Mouse (Mus musculus) CH12.LX (cell line): Measurements from ENCODE around the gene Gramd1a. TPM values are rescaled to one million over a fixed set of nuclear protein-coding genes. Genes with fewer than 3 reads are reported as not detected.

Experiments
- DNase-seq: peaks from one replicate; pipeline ENCODE4 v3.0.0-alpha.2; 2013; ENCODE audit errors: extremely low read depth
- H3K27ac ChIP-seq: 2 replicates; pipeline ENCODE4 v1.5.1; 2012; ENCODE audit warnings: low read depth, mild to moderate bottlenecking, control low read depth, moderate library complexity; ENCODE audit not compliant: insufficient read depth
- H3K27me3 ChIP-seq: replicated peaks from 2 replicates; pipeline ENCODE3; 2012; ENCODE audit warnings: inconsistent platforms
- H3K36me3 ChIP-seq, 2 experiments: replicated peaks in 1 of 2; 2 replicates each; pipeline versions ENCODE3 to v1.6.1; 2012; ENCODE audit warnings: inconsistent platforms in 1 of 2, low read length in 1 of 2, mild to moderate bottlenecking in 1 of 2, mixed read lengths in 1 of 2, moderate library complexity in 1 of 2; ENCODE audit not compliant: control insufficient read depth in 1 of 2, insufficient read depth in 1 of 2
- H3K4me1 ChIP-seq, 2 experiments: 2 replicates each; pipeline ENCODE4 v1.6.1; 2012; ENCODE audit warnings: inconsistent platforms in 1 of 2, moderate library complexity in 1 of 2; ENCODE audit not compliant: insufficient read depth in 2 of 2, control insufficient read depth in 1 of 2
- H3K4me2 ChIP-seq: 2 replicates; pipeline ENCODE4 v1.6.1; 2012; ENCODE audit warnings: low read depth, mild to moderate bottlenecking, control low read depth; ENCODE audit not compliant: poor library complexity, insufficient read depth, severe bottlenecking
- H3K4me3 ChIP-seq, 3 experiments: fragments of 150-350 bp in 1 of 3; sonication (generic) in 1 of 3; replicated peaks in 1 of 3; 2 replicates each; pipeline versions ENCODE3 to v1.5.1; 2011 to 2012; ENCODE audit warnings: low read depth in 2 of 3, low read length in 2 of 3, mild to moderate bottlenecking in 2 of 3, moderate library complexity in 2 of 3, control low read depth in 1 of 3, improper control_type of control experiment in 1 of 3, inconsistent platforms in 1 of 3, mixed read lengths in 1 of 3; ENCODE audit not compliant: poor library complexity in 1 of 3
- H3K79me2 ChIP-seq: replicated peaks from 2 replicates; pipeline ENCODE4 v1.6.1; 2012; ENCODE audit warnings: mild to moderate bottlenecking, moderate library complexity; ENCODE audit not compliant: control insufficient read depth, poor library complexity, insufficient read depth, severe bottlenecking; ENCODE audit errors: extremely low read depth
- H3K9ac ChIP-seq: 2 replicates; pipeline ENCODE4 v1.6.1; 2012; ENCODE audit warnings: low read depth, mild to moderate bottlenecking, control low read depth, moderate library complexity; ENCODE audit not compliant: insufficient read depth
- H3K9me3 ChIP-seq: replicated peaks from 2 replicates; pipeline ENCODE3; 2012; ENCODE audit warnings: low read length, inconsistent platforms, mixed read lengths
- BHLHE40 ChIP-seq: IDR thresholded peaks from 2 replicates; pipeline ENCODE4 v1.6.1; 2011; ENCODE audit warnings: mild to moderate bottlenecking, low read depth, low read length, improper control_type of control experiment
- CHD1 ChIP-seq: IDR thresholded peaks from 2 replicates; pipeline ENCODE4 v1.6.1; 2012; ENCODE audit warnings: low read depth, low read length, improper control_type of control experiment, inconsistent platforms
- E2F4 ChIP-seq: IDR thresholded peaks from 2 replicates; pipeline ENCODE4 v1.6.1; 2011; ENCODE audit warnings: low read depth, low read length, improper control_type of control experiment; ENCODE audit not compliant: insufficient replicate concordance
- ELF1 ChIP-seq: IDR thresholded peaks from 2 replicates; pipeline ENCODE4 v1.6.1; 2014; ENCODE audit warnings: low read depth, mild to moderate bottlenecking, inconsistent platforms, low read length, improper control_type of control experiment
- EP300 ChIP-seq: IDR thresholded peaks from 2 replicates; pipeline ENCODE4 v1.6.1; 2011; ENCODE audit warnings: low read length, improper control_type of control experiment
- ETS1 ChIP-seq: conservative IDR thresholded peaks from 2 replicates; pipeline ENCODE4 v1.6.1; 2012; ENCODE audit warnings: low read depth, mild to moderate bottlenecking, inconsistent platforms, low read length, improper control_type of control experiment, moderate library complexity
- GABPA ChIP-seq: IDR thresholded peaks from 2 replicates; pipeline ENCODE4 v1.6.1; 2012; ENCODE audit warnings: low read depth, low read length, improper control_type of control experiment, inconsistent platforms; ENCODE audit not compliant: insufficient replicate concordance
- JUN ChIP-seq: IDR thresholded peaks from 2 replicates; pipeline ENCODE4 v1.6.1; 2011; ENCODE audit warnings: low read depth, mild to moderate bottlenecking, low read length, improper control_type of control experiment, moderate library complexity; ENCODE audit not compliant: insufficient read depth
- KAT2A ChIP-seq: IDR thresholded peaks from 2 replicates; pipeline ENCODE4 v1.6.1; 2012; ENCODE audit warnings: low read length, improper control_type of control experiment, inconsistent platforms; ENCODE audit not compliant: insufficient replicate concordance
- MAFK ChIP-seq: IDR thresholded peaks from 2 replicates; pipeline ENCODE4 v1.6.1; 2011; ENCODE audit warnings: low read length, improper control_type of control experiment; ENCODE audit not compliant: insufficient replicate concordance
- MAX ChIP-seq: IDR thresholded peaks from 2 replicates; pipeline ENCODE4 v1.6.1; 2011; ENCODE audit warnings: low read length, improper control_type of control experiment
- MAZ ChIP-seq: IDR thresholded peaks from 2 replicates; pipeline ENCODE4 v1.6.1; 2012; ENCODE audit warnings: low read depth, mild to moderate bottlenecking, inconsistent platforms, low read length, improper control_type of control experiment, moderate library complexity
- MXI1 ChIP-seq: IDR thresholded peaks from 2 replicates; pipeline ENCODE4 v1.6.1; 2011; ENCODE audit warnings: mild to moderate bottlenecking, low read depth, low read length, improper control_type of control experiment
- NELFE ChIP-seq: IDR thresholded peaks from 2 replicates; pipeline ENCODE4 v1.6.1; 2011; ENCODE audit warnings: low read depth, low read length, improper control_type of control experiment
- PAX5 ChIP-seq: IDR thresholded peaks from 2 replicates; pipeline ENCODE4 v1.6.1; 2012; ENCODE audit warnings: low read length, inconsistent platforms, mixed read lengths
- RAD21 ChIP-seq: IDR thresholded peaks from 2 replicates; pipeline ENCODE4 v1.6.1; 2011; ENCODE audit warnings: low read depth, mild to moderate bottlenecking, low read length, improper control_type of control experiment, moderate library complexity
- RCOR1 ChIP-seq: conservative IDR thresholded peaks from 2 replicates; pipeline ENCODE4 v1.6.1; 2012; ENCODE audit warnings: low read depth, mild to moderate bottlenecking, inconsistent platforms, low read length, improper control_type of control experiment
- SMC3 ChIP-seq: IDR thresholded peaks from 2 replicates; pipeline ENCODE4 v1.6.1; 2011; ENCODE audit warnings: low read depth, low read length, improper control_type of control experiment
- TCF12 ChIP-seq: IDR thresholded peaks from 2 replicates; pipeline ENCODE4 v1.6.1; 2014; ENCODE audit warnings: low read depth, mild to moderate bottlenecking, inconsistent platforms, low read length, improper control_type of control experiment
- ZMIZ1 ChIP-seq: IDR thresholded peaks from 2 replicates; pipeline ENCODE4 v1.6.1; 2012; ENCODE audit warnings: low read depth, mild to moderate bottlenecking, inconsistent platforms, low read length, improper control_type of control experiment
- ZNF384 ChIP-seq: IDR thresholded peaks from 2 replicates; pipeline ENCODE4 v1.6.1; 2012; ENCODE audit warnings: low read depth, low read length, improper control_type of control experiment, inconsistent platforms
- dilution Hi-C: fragments of 300-500 bp; cut with MboI; formaldehyde crosslinking; loops from 2 replicates; pipeline ENCODE4 v1.14.3; 2020; ENCODE audit warnings: low sequenced_read_pairs; ENCODE audit not compliant: extremely low pct_unique_long_range_greater_than_20kb, extremely low pct_ligation_motif_present
- in situ Hi-C: fragments of 300-500 bp; cut with MboI; formaldehyde crosslinking; loops from 3 replicates; pipeline ENCODE4 v1.14.3; 2019; ENCODE audit warnings: low sequenced_read_pairs, low pct_ligation_motif_present, low pct_unique_long_range_greater_than_20kb, mixed read lengths
- polyA plus RNA-seq: library from polyadenylated mRNA; unstranded; fragments of >175 nt; gene quantifications from 2 replicates; pipeline ENCODE4 v1.2.1, GENCODE M21; 2012; ENCODE audit warnings: low read depth; ENCODE audit not compliant: insufficient read length
- total RNA-seq, 2 experiments: library from RNA; depleted of rRNA; stranded (reverse); fragments of 300-350 nt in 1 of 2; fragments of >200 nt in 1 of 2; gene quantifications; 2 replicates each; pipeline ENCODE4 v1.2.3; 2012 to 2014

Gramd1a gene
- total and polyA plus RNA-seq, 3 experiments: 49.5 to 90.7 (median 86.0) TPM

GRCm38 (mm10) chr7:31125116-31125515 lies 30.6 kb downstream of the Gramd1a start:
- H3K27ac ChIP-seq: no peak overlapping the region
- H3K36me3 ChIP-seq: peaks cover 19 to 30% of the 10 kb centered on the region in 2 experiments
- H3K4me1 ChIP-seq: peaks cover 4 to 16% of the 10 kb centered on the region in 2 experiments; a peak in 3 of 4 replicates
- in situ Hi-C loops: no loop called here
- TF ChIP-seq ETS1 (no peak), TCF12 (no peak), E2F4 (no peak), GABPA (no peak), MAFK (no peak), MXI1 (no peak), MAX (no peak), ZMIZ1 (no peak), JUN (no peak), EP300 (no peak), SMC3 (no peak), CHD1 (no peak), RCOR1 (no peak), KAT2A (no peak), PAX5 (no peak), MAZ (no peak), ELF1 (no peak), RAD21 (no peak), BHLHE40 (no peak)
- H3K4me2 ChIP-seq: no peak overlapping the region
- H3K9ac ChIP-seq: no peak overlapping the region
- H3K79me2 ChIP-seq: no peaks in the 10 kb centered on the region
- peaks cover 6% of the 10 kb centered on the region for H3K9me3 ChIP-seq
- dilution Hi-C loops: no loop called here
- no peak overlapping the region for H3K4me3 ChIP-seq
- no peak for DNase-seq
- no peaks in the 10 kb centered on the region for H3K27me3 ChIP-seq

GRCm38 (mm10) chr7:31124381-31124780 lies 31.3 kb downstream of the Gramd1a start:
- Histone ChIP-seq H3K9ac (no peak overlapping the region), H3K36me3 (peaks cover 13 to 22% of the 10 kb centered on the region in 2 experiments), H3K27me3 (no peaks in the 10 kb centered on the region), H3K4me3 (no peak overlapping the region), H3K4me1 (peaks cover 4 to 16% of the 10 kb centered on the region in 2 experiments; a peak in 3 of 4 replicates), H3K27ac (no peak overlapping the region), H3K9me3 (peaks cover 6% of the 10 kb centered on the region), H3K79me2 (no peaks in the 10 kb centered on the region), H3K4me2 (no peak overlapping the region)
- dilution Hi-C loops: no loop called here
- peak; percentile 62; the same call in 1 of the 2 replicates for TF ChIP-seq ZNF384
- no peak for TF ChIP-seq NELFE
- no peak for DNase-seq
- in situ Hi-C loops: no loop called here
